Mouse (Mus musculus): ENCODE results near the gene BC049762. TPM values are rescaled to one million over a fixed set of nuclear protein-coding genes. Genes with fewer than 3 reads are reported as not detected.

Gene BC049762
- polyA plus RNA-seq, 1 experiment from 2014 or later: 0.22 TPM

DNA sequence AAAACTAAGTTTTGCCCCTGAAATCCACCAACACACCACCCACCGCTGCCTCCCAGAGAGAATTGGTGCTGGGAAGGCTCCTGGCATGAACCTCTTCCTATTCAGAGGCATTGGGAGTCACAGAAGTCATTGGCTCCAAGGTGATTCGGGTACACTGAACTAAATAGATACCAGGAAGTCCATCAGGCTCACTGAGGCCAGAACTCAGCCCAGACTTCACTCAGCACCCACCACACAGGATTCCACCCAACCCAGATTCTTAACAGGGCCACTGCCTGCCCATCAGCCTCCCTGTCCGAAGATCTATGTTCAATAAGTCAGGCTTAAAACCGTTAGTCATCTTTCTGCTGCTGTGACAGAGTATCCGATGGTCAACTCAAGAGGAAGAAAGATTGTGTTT lies 51.4 kb downstream of the BC049762 start:
- no peak for ATAC-seq (ENCODE audit: insufficient number of reproducible peaks, insufficient read depth, low FRiP score, low TSS enrichment)
- Histone ChIP-seq H3K27ac (no peak overlapping the region), H3K9me3 (no peaks in the 10 kb centered on the region), H3K36me3 (no peaks in the 10 kb centered on the region), H3K27me3 (no peaks in the 10 kb centered on the region), H3K4me3 (no peak overlapping the region), H3K4me1 (no peaks in the 10 kb centered on the region), H3K4me2 (replicated peaks) (no peak overlapping the region), H3K9ac (no peak overlapping the region)
- WGBS: 87% methylated on average over 5 of the region's 5 CpGs

DNA sequence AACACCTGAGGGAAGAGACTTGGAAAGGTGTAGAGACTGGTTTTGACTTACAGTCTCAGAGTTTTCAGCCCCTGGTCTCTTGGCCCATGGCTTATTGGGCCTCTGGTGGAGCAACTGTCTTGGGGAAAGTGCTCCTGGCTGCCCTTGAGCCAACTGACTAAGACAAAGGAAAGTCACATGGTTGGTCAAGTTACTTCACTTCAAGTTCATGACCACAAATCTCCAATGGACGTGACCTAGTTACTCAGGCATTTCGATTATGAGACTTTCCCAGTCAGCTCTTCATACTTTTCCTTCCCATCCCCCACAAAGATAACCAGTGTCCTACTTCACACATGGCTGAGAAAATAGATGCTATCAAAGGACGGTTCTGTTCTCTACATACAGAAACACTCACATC lies 55.1 kb downstream of the BC049762 start:
- no peaks in the 10 kb centered on the region for H3K9me3 ChIP-seq
- no peak overlapping the region for H3K27ac ChIP-seq
- no peak overlapping the region for H3K4me2 ChIP-seq (replicated peaks)
- no peaks in the 10 kb centered on the region for H3K27me3 ChIP-seq
- H3K9ac ChIP-seq: no peak overlapping the region
- no peaks in the 10 kb centered on the region for H3K4me1 ChIP-seq
- H3K36me3 ChIP-seq: no peaks in the 10 kb centered on the region
- H3K4me3 ChIP-seq: no peak overlapping the region
- WGBS: 80% methylated on average over 3 of the region's 3 CpGs
- ATAC-seq (ENCODE audit: insufficient number of reproducible peaks, insufficient read depth, low FRiP score, low TSS enrichment): no peak

Other genes starting within 250 kb of the BC049762 start
- not detected in 2 replicates for gene Olfr54, start 248.8 kb downstream of the BC049762 start, polyA plus RNA-seq (2016; fragmentation: Nextera tagmentation; extraction: Ambion mirVana)
- not detected in 2 replicates for gene Olfr1375, start 214.9 kb downstream of the BC049762 start, polyA plus RNA-seq (2016; fragmentation: Nextera tagmentation; extraction: Ambion mirVana)
- gene Zfp354a, start 203.8 kb downstream of the BC049762 start, polyA plus RNA-seq (2016; fragmentation: Nextera tagmentation; extraction: Ambion mirVana): 9.2 and 10.6 TPM in 2 replicates
- not detected in 2 replicates for gene Gm12569, start 42.6 kb downstream of the BC049762 start, polyA plus RNA-seq (2016; fragmentation: Nextera tagmentation; extraction: Ambion mirVana)
- gene Clk4, start 1.3 kb downstream of the BC049762 start, polyA plus RNA-seq (2016; fragmentation: Nextera tagmentation; extraction: Ambion mirVana): 144 and 155 TPM in 2 replicates
- gene Col23a1, start 26.9 kb upstream of the BC049762 start, polyA plus RNA-seq (2016; fragmentation: Nextera tagmentation; extraction: Ambion mirVana): 29.3 and 32.4 TPM in 2 replicates

All from embryonic facial prominence, embryonic 12.5 days (tissue).